Mouse (Mus musculus): ENCODE measurements around the gene Ankrd13a.

Ankrd13a gene

DNA sequence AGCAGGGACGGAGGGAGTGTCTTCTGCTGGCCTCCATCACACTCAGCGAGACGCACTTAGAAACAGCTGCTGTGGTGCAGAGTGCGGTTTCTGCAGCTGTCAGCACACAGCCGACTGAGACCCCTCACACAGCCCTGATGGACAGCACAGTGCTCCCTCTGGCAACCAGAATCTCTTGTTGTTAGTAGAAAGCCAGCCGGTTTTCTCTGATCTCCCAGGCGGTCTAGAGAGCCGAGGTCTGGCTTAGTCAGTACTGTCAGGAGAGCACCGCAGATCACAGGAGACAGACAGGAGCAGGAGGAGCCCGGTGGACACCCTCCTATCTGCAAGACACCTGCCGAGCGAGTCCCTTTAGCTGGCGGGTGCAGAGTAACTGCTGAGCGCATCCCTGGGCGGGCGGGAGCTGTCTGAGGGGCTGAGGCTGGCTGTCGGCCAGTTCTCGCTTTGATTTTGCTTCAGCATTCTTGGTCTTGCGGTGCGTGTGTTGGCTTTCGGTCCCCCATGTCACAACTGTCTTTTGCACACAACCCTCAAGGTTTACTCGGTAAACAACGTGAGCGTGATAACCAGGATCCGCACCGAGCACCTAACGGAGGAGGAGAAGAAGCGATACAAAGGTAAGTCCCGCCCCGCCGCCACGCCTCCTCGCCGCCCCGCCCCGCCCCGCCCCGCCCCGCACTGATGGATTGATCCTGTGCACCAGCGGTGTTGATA, 22.0 kb downstream of the Ankrd13a start:
- in situ Hi-C loops (cut with MboI, MseI) = no loop called here

DNA sequence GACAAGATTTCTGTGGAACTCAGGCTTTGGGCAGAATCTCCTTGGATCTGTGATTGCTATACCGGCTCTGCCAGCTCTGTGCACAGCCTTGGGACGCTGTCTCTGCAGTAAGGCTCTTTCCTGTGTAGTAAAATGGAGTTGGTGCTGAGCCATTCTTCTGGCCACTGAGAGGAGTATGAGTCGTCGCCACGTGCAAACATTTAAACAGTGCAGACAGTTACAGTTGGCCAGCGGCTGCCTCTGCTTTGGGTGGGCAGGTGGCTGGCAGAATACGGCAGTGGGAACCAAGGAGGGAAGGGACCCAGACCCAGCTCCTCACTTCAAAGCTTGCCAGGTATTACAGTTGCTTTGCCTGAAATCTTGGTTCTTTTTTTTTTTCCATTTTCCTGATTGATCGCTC, 22.8 kb downstream of the Ankrd13a start:
- in situ Hi-C loops (cut with MboI, MseI) = no loop called here

GRCm38 (mm10) chr5:114799848-114800247, 25.4 kb downstream of the Ankrd13a start:
- in situ Hi-C loops (cut with MboI, MseI) = no loop called here

GRCm38 (mm10) chr5:114801049-114801448, 26.6 kb downstream of the Ankrd13a start:
- in situ Hi-C loops (cut with MboI, MseI) = no loop called here

DNA sequence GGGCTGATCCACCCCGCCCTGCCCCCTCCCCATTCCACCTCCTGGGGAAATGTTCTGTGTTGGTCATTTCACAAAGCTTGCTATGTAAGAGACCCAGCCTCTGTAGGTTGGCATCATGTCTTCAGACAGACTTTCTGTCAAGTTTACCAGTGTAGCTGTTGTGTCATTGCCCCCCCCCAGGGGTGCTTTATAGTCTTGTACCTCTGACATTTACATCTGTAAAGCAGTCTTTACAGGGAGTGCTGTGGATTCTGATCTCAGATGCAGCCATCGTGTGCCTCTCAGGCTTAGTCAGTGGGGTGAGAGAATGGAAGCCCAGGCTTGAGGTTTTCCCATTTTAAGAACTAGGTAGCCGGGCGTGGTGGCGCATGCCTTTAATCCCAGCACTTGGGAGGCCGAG, 27.4 kb downstream of the Ankrd13a start:
- in situ Hi-C loops (cut with MboI, MseI) = no loop called here

GRCm38 (mm10) chr5:114803231-114803630, 28.8 kb downstream of the Ankrd13a start:
- in situ Hi-C loops (cut with MboI, MseI) = no loop called here

DNA sequence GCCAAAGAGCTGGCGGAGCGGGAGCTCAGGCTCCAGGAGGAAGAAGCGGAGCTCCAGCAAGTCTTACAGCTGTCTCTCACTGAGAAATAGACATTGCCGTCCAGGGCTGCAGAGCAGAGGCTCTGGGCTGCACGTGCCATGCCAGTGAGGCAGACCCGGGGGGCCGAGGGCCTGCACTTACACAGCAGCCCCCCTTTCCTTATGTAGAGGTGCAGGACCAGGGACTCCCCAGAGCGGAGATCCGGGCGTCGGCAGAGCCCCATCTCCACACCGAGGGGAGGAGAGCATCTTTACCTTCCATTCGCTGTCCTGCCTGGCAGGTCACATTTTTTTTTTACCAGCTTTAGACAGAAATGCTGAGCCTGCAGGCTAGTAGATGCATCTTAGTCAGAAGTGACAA, 29.9 kb downstream of the Ankrd13a start:
- in situ Hi-C loops (cut with MboI, MseI) = no loop called here

- in situ Hi-C loops (cut with MboI, MseI) = no loop called here
Measured at GRCm38 (mm10) chr5:114804958-114805357, 30.5 kb downstream of the Ankrd13a start.

- in situ Hi-C loops (cut with MboI, MseI) = no loop called here
Measured at GRCm38 (mm10) chr5:114805436-114806350, 31.2 kb downstream of the Ankrd13a start.

DNA sequence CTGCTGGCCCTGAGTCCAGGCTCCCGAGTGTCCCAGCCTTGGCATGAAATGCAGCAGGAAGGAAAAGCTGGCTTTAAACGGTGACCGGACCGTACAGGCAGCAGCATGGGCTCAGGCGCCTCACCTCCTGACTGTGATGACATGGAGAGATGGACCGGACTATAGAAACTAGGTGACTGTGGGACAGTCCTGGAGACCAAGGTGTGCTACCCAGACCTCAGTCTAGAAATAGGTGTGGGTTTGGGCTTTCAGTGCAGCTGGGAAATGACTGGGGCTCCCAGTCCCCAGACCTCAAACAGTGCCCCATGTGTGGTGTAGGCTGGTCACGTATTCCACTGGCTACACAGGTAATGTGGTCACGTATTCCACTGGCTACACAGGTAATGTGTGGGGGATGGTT, 32.2 kb downstream of the Ankrd13a start:
- in situ Hi-C loops (cut with MboI, MseI) = no loop called here

GRCm38 (mm10) chr5:114807063-114807462, 32.6 kb downstream of the Ankrd13a start:
- in situ Hi-C loops (cut with MboI, MseI) = no loop called here

GRCm38 (mm10) chr5:114807468-114807867, 33.0 kb downstream of the Ankrd13a start:
- in situ Hi-C loops (cut with MboI, MseI) = no loop called here

- in situ Hi-C loops (cut with MboI, MseI) = no loop called here
Measured at GRCm38 (mm10) chr5:114807893-114808292, 33.4 kb downstream of the Ankrd13a start.

GRCm38 (mm10) chr5:114808385-114808784, 33.9 kb downstream of the Ankrd13a start:
- in situ Hi-C loops (cut with MboI, MseI) = no loop called here

DNA sequence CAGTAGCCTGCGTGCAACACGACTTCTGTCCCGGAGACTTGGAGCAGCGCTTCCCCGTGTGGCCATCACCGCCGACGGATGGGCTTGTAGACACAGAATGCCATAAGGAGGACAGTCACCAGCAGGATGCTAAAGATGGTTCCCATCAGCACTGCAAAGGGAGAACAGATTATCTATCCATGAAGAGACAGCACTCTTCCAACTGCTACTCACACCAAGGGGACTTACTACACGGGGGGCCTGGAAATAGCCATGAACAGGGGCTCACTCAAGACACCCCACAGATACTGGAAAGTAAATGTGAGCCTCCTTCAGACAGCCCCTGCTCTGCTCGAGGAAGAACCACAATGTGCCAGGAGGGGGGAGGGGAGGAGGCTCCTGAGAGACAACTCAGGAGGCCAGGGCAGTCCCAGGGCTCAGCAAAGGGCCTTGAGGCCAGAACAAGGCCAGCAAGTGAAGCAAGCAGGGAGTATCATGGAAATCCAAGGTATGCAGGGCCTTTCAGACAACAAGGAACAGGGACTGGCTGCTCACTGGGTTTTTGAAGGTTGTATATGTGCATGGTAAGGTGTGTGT, 34.8 kb downstream of the Ankrd13a start:
- in situ Hi-C loops (cut with MboI, MseI) = no loop called here

GRCm38 (mm10) chr5:114809826-114810225, 35.3 kb downstream of the Ankrd13a start:
- in situ Hi-C loops (cut with MboI, MseI) = no loop called here

DNA sequence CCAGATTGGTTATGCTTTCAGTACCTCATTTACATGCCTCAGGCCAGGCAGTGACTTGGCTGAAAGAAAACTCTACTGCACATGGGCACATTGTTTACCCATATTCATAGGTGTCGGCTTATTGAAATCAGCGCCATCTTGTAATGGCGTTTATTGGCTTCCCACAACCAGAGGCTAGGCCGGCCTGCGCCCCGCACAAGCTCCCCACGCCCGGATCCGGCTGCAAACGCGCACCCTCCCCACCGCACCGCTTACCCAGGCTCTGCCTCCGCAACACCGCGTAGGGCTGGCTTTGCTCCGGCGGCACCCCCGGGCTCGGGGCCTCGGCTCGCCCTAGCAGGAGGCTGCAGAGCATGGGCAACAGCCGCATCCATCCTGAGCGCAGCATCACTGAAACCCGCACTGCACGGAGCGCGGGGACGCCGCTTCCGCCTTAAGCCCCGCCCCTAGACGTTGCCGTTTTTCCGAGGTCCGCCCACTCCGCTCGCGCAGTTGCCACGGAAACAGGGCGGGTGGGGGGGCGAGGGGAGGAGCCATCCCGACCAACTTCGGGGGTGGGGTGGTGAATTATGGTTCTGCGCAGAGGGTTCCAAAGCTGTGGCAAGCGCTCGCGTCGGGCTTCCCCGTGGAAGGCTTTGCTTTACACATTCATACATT, 39.2 kb downstream of the Ankrd13a start:
- in situ Hi-C loops (cut with MboI, MseI) = no loop called here

DNA sequence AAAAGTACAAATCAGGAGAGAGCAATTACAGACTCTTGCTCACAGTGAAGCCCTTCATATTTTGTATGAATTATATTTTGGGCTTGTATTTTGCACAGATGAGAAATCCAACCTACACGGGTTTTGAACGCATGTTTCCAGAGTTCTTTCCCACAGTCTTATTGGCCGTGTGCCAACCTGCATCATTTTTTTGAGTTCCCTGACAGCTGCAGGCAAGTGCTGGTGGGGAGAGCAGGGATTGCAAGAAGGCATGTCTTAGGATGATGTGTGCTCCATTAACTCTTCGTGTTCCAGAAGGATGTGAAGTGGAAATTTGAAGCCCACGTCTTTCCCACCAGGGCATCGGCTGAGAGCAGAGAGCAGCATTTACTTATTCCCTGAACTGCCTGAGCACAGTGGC, 42.1 kb downstream of the Ankrd13a start:
- in situ Hi-C loops (cut with MboI, MseI) = no loop called here

DNA sequence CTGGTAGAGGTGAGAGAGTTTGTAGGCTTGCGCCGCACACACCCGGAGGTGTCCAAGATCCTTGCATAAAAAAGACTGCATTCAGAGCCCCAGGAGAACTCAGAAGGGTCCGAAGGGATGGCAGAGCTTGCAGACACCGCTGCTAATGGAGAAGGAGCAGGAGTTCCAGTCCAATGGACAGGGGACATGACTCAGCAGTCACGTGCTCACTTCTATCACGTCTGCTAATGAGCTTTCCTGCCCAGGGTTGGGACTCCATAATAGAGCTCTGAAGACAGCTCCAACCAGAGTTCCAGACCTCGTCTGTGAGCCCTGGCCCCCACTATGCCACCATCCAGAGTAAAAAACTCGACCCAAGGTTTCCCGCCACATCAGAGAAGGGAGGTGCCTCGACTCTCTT, 43.6 kb downstream of the Ankrd13a start:
- in situ Hi-C loops (cut with MboI, MseI) = no loop called here

GRCm38 (mm10) chr5:114822796-114823688, 48.6 kb downstream of the Ankrd13a start, which contains the start of gene 1500011B03Rik:
TSS of gene 1500011B03Rik (minus strand) at chr5:114823468.
- in situ Hi-C loops (cut with MboI, MseI) = no loop called here

- in situ Hi-C loops (cut with MboI, MseI) = no loop called here
Measured at GRCm38 (mm10) chr5:114824197-114824596, 49.7 kb downstream of the Ankrd13a start.
